Mouse (Mus musculus) embryonic fibroblast, embryonic 13.5 days (primary cell): Measurements from ENCODE around the gene Cers1. TPM values are rescaled to one million over a fixed set of nuclear protein-coding genes. Genes with fewer than 3 reads are reported as not detected.

Source experiments
- H3K27ac ChIP-seq: 2 replicates; pipeline ENCODE4 v1.5.1; 2012; ENCODE audit warnings: low read length, control low read depth, inconsistent platforms; ENCODE audit not compliant: insufficient read depth
- H3K4me1 ChIP-seq: 2 replicates; pipeline ENCODE4 v1.6.1; 2011; ENCODE audit warnings: low read length; ENCODE audit not compliant: control insufficient read depth, insufficient read depth
- H3K4me3 ChIP-seq: 2 replicates; pipeline ENCODE4 v1.5.1; 2011; ENCODE audit warnings: mild to moderate bottlenecking, control low read depth, low read length; ENCODE audit not compliant: insufficient read depth
- CTCF ChIP-seq: IDR thresholded peaks from 2 replicates; pipeline ENCODE4 v1.5.1; 2011; ENCODE audit warnings: mild to moderate bottlenecking, control low read depth, low read length, moderate library complexity, borderline replicate concordance; ENCODE audit not compliant: insufficient read depth
- POLR2A ChIP-seq: IDR thresholded peaks from 2 replicates; pipeline ENCODE4 v1.6.1; 2011; ENCODE audit warnings: low read depth, mild to moderate bottlenecking, control low read depth, low read length, moderate library complexity
- polyA plus RNA-seq: library from polyadenylated mRNA; stranded (reverse); fragments of >200 nt; gene quantifications from 2 replicates; pipeline ENCODE4 v1.2.4, GENCODE M21; 2011; ENCODE audit warnings: low read depth; ENCODE audit not compliant: missing spikeins, insufficient read length

The Cers1 gene
- polyA plus RNA-seq, 1 experiment = 3.2 TPM

DNA sequence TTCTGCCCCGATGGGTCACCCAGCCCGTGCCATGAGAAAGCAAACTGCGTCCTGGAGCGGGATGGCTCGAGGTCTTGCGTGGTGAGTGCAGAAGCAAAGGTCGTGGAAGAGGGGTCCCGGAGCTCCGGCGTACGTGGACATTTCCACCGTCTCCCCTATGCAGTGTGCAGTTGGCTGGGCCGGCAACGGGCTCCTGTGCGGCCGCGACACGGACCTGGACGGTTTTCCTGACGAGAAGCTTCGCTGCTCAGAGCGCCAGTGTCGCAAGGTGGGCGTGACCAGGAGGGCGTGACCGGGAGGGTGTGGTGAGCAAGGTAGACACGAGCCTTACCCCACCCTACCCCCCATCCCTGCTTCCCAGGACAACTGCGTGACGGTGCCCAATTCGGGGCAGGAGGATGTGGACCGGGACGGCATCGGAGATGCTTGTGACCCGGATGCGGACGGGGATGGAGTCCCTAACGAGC, 60.7 kb downstream of the Cers1 start:
- TF ChIP-seq POLR2A = no peak
- TF ChIP-seq CTCF = no peak
- Histone ChIP-seq H3K4me1 (0 out of 2 replicates have a peak, but pooled peaks cover 2% of the 10 kb centered on the region), H3K27ac (no peak overlapping the region), H3K4me3 (no peak overlapping the region)

DNA sequence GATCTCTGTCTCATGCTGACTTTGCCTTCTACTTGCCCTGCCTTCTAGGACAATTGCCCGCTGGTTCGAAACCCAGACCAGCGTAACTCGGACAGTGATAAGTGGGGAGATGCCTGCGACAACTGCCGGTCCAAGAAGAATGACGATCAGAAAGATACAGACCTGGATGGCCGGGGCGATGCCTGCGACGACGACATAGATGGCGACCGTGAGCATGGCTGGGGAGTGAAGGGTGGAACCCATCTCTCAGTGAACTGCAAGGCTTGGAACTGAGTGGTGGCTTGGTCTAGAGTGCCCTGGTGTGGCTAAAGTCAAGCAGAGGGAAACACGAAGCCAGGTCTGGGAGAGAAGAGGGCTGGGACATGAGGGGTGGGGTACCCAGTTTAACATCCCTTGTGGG, 61.5 kb downstream of the Cers1 start:
- TF ChIP-seq CTCF = peak; percentile 34; the same call in 1 of the 2 replicates
- no peak for TF ChIP-seq POLR2A
- Histone ChIP-seq H3K4me3 (no peak overlapping the region), H3K27ac (no peak overlapping the region), H3K4me1 (0 out of 2 replicates have a peak, but pooled peaks cover 2% of the 10 kb centered on the region)

DNA sequence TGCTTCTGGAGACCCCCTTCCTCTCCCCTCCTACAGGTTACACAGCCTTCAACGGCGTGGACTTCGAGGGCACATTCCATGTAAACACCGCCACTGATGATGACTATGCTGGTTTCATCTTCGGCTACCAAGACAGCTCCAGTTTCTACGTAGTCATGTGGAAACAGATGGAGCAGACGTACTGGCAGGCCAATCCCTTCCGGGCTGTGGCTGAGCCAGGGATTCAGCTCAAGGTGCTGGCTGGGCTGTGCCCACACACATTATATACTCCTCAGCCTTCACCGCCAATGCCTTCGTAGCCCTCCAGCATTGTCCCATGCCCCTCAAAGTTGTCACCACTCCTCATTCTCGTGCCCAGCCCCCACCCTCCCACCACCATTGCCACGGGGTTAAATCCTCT, 64.5 kb downstream of the Cers1 start:
- TF ChIP-seq CTCF (no peak), POLR2A (no peak)
- H3K4me1 ChIP-seq = no peaks in the 10 kb centered on the region
- H3K27ac ChIP-seq = no peak overlapping the region
- no peak overlapping the region for H3K4me3 ChIP-seq

Other genes starting within 250 kb of the Cers1 start
- gene Tm6sf2, start 242.9 kb upstream of the Cers1 start, polyA plus RNA-seq = 1.0 TPM in 2 replicates
- gene Hapln4, start 232.3 kb upstream of the Cers1 start, polyA plus RNA-seq = 0.84 and 1.1 TPM in 2 replicates
- 0.33 TPM in 1 of 2 replicates, not detected in the other for gene Ncan, start 194.9 kb upstream of the Cers1 start, polyA plus RNA-seq
- 13.4 and 14.4 TPM in 2 replicates for gene Nr2c2ap, start 184.4 kb upstream of the Cers1 start, polyA plus RNA-seq
- 7.4 and 10.1 TPM in 2 replicates for gene Rfxank, start 176.6 kb upstream of the Cers1 start, polyA plus RNA-seq
- 59.2 and 65.3 TPM in 2 replicates for gene Borcs8, start 176.3 kb upstream of the Cers1 start, polyA plus RNA-seq
- gene Mef2b, start 176.1 kb upstream of the Cers1 start, polyA plus RNA-seq = not detected in 2 replicates
- gene Tmem161a, start 143.4 kb upstream of the Cers1 start, polyA plus RNA-seq = 66.2 and 84.2 TPM in 2 replicates
- 5.3 and 6.6 TPM in 2 replicates for gene Slc25a42, start 103.5 kb upstream of the Cers1 start, polyA plus RNA-seq
- 26.4 and 28.9 TPM in 2 replicates for gene Sugp2, start 81.5 kb upstream of the Cers1 start, polyA plus RNA-seq
- gene Armc6, start 81.3 kb upstream of the Cers1 start, polyA plus RNA-seq = 11.0 and 14.9 TPM in 2 replicates
- gene Homer3, start 32.9 kb upstream of the Cers1 start, polyA plus RNA-seq = 42.2 and 54.0 TPM in 2 replicates
- gene Ddx49, start 13.3 kb upstream of the Cers1 start, polyA plus RNA-seq = 24.8 and 31.6 TPM in 2 replicates
- 129 and 132 TPM in 2 replicates for gene Cope, start 13.3 kb upstream of the Cers1 start, polyA plus RNA-seq
- gene Gdf1, start 14.0 kb downstream of the Cers1 start, polyA plus RNA-seq = not detected in 2 replicates
- gene Upf1, start 37.5 kb downstream of the Cers1 start, polyA plus RNA-seq = 25.6 and 25.8 TPM in 2 replicates
- gene Comp, start 57.8 kb downstream of the Cers1 start, polyA plus RNA-seq = 1.6 and 1.9 TPM in 2 replicates
- gene Crtc1, start 123.8 kb downstream of the Cers1 start, polyA plus RNA-seq = 13.7 and 15.6 TPM in 2 replicates
- gene Klhl26, start 161.2 kb downstream of the Cers1 start, polyA plus RNA-seq = 21.4 and 31.7 TPM in 2 replicates
- gene Tmem59l, start 171.6 kb downstream of the Cers1 start, polyA plus RNA-seq = 0.58 and 1.5 TPM in 2 replicates
- gene Crlf1, start 177.4 kb downstream of the Cers1 start, polyA plus RNA-seq = 215 and 351 TPM in 2 replicates
- gene Rex1bd, start 191.0 kb downstream of the Cers1 start, polyA plus RNA-seq = 29.9 and 46.6 TPM in 2 replicates
- 547 and 589 TPM in 2 replicates for gene Uba52, start 195.0 kb downstream of the Cers1 start, polyA plus RNA-seq
- 105 and 110 TPM in 2 replicates for gene Fkbp8, start 211.9 kb downstream of the Cers1 start, polyA plus RNA-seq
- 35.5 and 37.0 TPM in 2 replicates for gene Kxd1, start 212.2 kb downstream of the Cers1 start, polyA plus RNA-seq
- gene Ell, start 223.7 kb downstream of the Cers1 start, polyA plus RNA-seq = 16.1 and 20.4 TPM in 2 replicates